Mouse (Mus musculus): Measurements from ENCODE around the gene R3hdm4. TPM values are rescaled to one million over a fixed set of nuclear protein-coding genes. Genes with fewer than 3 reads are reported as not detected.

The R3hdm4 gene
- polyA plus RNA-seq, 1 experiment from 2014 or later = 112 TPM

- H3K9me3 ChIP-seq (replicated peaks; ENCODE audit: control insufficient read depth, low read length) = no peaks in the 10 kb centered on the region
- H3K4me1 ChIP-seq (ENCODE audit: control insufficient read depth, insufficient read depth, low read length) = peaks cover 34% of the 10 kb centered on the region
- no peak for ATAC-seq (replicated peaks; ENCODE audit: extremely low read depth, insufficient read depth, low FRiP score)
- H3K27me3 ChIP-seq (ENCODE audit: control insufficient read depth, insufficient read depth, low read length) = peaks cover 57% of the 10 kb centered on the region
- H3K4me2 ChIP-seq (ENCODE audit: low read depth, low read length) = no peak overlapping the region
- no peak overlapping the region for H3K9ac ChIP-seq (ENCODE audit: low read length)
- no peaks in the 10 kb centered on the region for H3K36me3 ChIP-seq (ENCODE audit: control insufficient read depth, insufficient read depth)
- no peak overlapping the region for H3K4me3 ChIP-seq (ENCODE audit: low read length)
- 28% methylated on average over 26 of the region's 26 CpGs for WGBS
- no peak overlapping the region for H3K27ac ChIP-seq (ENCODE audit: low read length)
Measured at GRCm38 (mm10) chr10:79920056-79920890, 735 bp downstream of the R3hdm4 start.

- H3K27ac ChIP-seq (ENCODE audit: low read length) = no peak overlapping the region
- H3K4me2 ChIP-seq (ENCODE audit: low read depth, low read length) = peak overlapping the region; percentile 28; the same call in 1 of the 2 replicates
- no peak for ATAC-seq (replicated peaks; ENCODE audit: extremely low read depth, insufficient read depth, low FRiP score)
- peaks cover 57% of the 10 kb centered on the region for H3K27me3 ChIP-seq (ENCODE audit: control insufficient read depth, insufficient read depth, low read length)
- no peak overlapping the region for H3K9ac ChIP-seq (ENCODE audit: low read length)
- no peaks in the 10 kb centered on the region for H3K9me3 ChIP-seq (replicated peaks; ENCODE audit: control insufficient read depth, low read length)
- no peaks in the 10 kb centered on the region for H3K36me3 ChIP-seq (ENCODE audit: control insufficient read depth, insufficient read depth)
- WGBS = 5% methylated on average over 21 of the region's 21 CpGs
- peaks cover 43% of the 10 kb centered on the region for H3K4me1 ChIP-seq (ENCODE audit: control insufficient read depth, insufficient read depth, low read length)
- H3K4me3 ChIP-seq (ENCODE audit: low read length) = peak overlapping the region; percentile 16; the same call in 1 of the 2 replicates
Measured at GRCm38 (mm10) chr10:79919251-79919849, 1.7 kb downstream of the R3hdm4 start.

GRCm38 (mm10) chr10:79918231-79919078, 2.6 kb downstream of the R3hdm4 start:
- peaks cover 57% of the 10 kb centered on the region for H3K27me3 ChIP-seq (ENCODE audit: control insufficient read depth, insufficient read depth, low read length)
- H3K4me1 ChIP-seq (ENCODE audit: control insufficient read depth, insufficient read depth, low read length) = peaks cover 52% of the 10 kb centered on the region
- H3K36me3 ChIP-seq (ENCODE audit: control insufficient read depth, insufficient read depth) = no peaks in the 10 kb centered on the region
- H3K4me2 ChIP-seq (ENCODE audit: low read depth, low read length) = peak overlapping the region; percentile 50
- peak overlapping the region; percentile 26 for H3K4me3 ChIP-seq (ENCODE audit: low read length)
- H3K9me3 ChIP-seq (replicated peaks; ENCODE audit: control insufficient read depth, low read length) = no peaks in the 10 kb centered on the region
- WGBS = 8% methylated on average over 34 of the region's 35 CpGs
- H3K27ac ChIP-seq (ENCODE audit: low read length) = no peak overlapping the region
- H3K9ac ChIP-seq (ENCODE audit: low read length) = peak overlapping the region; percentile 14
- ATAC-seq (replicated peaks; ENCODE audit: extremely low read depth, insufficient read depth, low FRiP score) = no peak

- Histone ChIP-seq H3K27me3 (ENCODE audit: control insufficient read depth, insufficient read depth, low read length) (peaks cover 52% of the 10 kb centered on the region), H3K9ac (ENCODE audit: low read length) (no peak overlapping the region; the same call in 1 of the 2 replicates), H3K36me3 (ENCODE audit: control insufficient read depth, insufficient read depth) (no peaks in the 10 kb centered on the region), H3K4me3 (ENCODE audit: low read length) (peak overlapping the region; percentile 92), H3K4me2 (ENCODE audit: low read depth, low read length) (peak overlapping the region; percentile 95), H3K9me3 (replicated peaks; ENCODE audit: control insufficient read depth, low read length) (no peaks in the 10 kb centered on the region), H3K4me1 (ENCODE audit: control insufficient read depth, insufficient read depth, low read length) (peaks cover 52% of the 10 kb centered on the region), H3K27ac (ENCODE audit: low read length) (no peak overlapping the region)
- no peak for ATAC-seq (replicated peaks; ENCODE audit: extremely low read depth, insufficient read depth, low FRiP score)
- WGBS = 69% methylated on average over 5 of the region's 5 CpGs
Measured at GRCm38 (mm10) chr10:79917532-79918100, 3.4 kb downstream of the R3hdm4 start.

GRCm38 (mm10) chr10:79916808-79917531, 4.0 kb downstream of the R3hdm4 start, which contains the start of gene Kiss1r:
Kiss1r (plus strand) TSS chr10:79916971.
- Histone ChIP-seq H3K4me2 (ENCODE audit: low read depth, low read length) (peak within 1 kb of the TSS; percentile 95), H3K4me1 (ENCODE audit: control insufficient read depth, insufficient read depth, low read length) (peaks cover 52% of the 10 kb centered on the region), H3K36me3 (ENCODE audit: control insufficient read depth, insufficient read depth) (no peaks in the 10 kb centered on the region), H3K4me3 (ENCODE audit: low read length) (peak within 1 kb of the TSS; percentile 92), H3K9ac (ENCODE audit: low read length) (peak within 1 kb of the TSS; percentile 98), H3K27ac (ENCODE audit: low read length) (peak within 1 kb of the TSS; percentile 78), H3K9me3 (replicated peaks; ENCODE audit: control insufficient read depth, low read length) (no peaks in the 10 kb centered on the region), H3K27me3 (ENCODE audit: control insufficient read depth, insufficient read depth, low read length) (peaks cover 45% of the 10 kb centered on the region)
- 2% methylated on average over 42 of the region's 42 CpGs for WGBS
- peak; percentile 78 for ATAC-seq (replicated peaks; ENCODE audit: extremely low read depth, insufficient read depth, low FRiP score)

GRCm38 (mm10) chr10:79916081-79916480, 4.9 kb downstream of the R3hdm4 start:
- 12% methylated on average over 8 of the region's 8 CpGs for WGBS
- H3K4me1 ChIP-seq (ENCODE audit: control insufficient read depth, insufficient read depth, low read length) = peaks cover 45% of the 10 kb centered on the region
- peak overlapping the region; percentile 95 for H3K4me2 ChIP-seq (ENCODE audit: low read depth, low read length)
- no peaks in the 10 kb centered on the region for H3K9me3 ChIP-seq (replicated peaks; ENCODE audit: control insufficient read depth, low read length)
- peak overlapping the region; percentile 92 for H3K4me3 ChIP-seq (ENCODE audit: low read length)
- peak overlapping the region; percentile 98 for H3K9ac ChIP-seq (ENCODE audit: low read length)
- no peak for ATAC-seq (replicated peaks; ENCODE audit: extremely low read depth, insufficient read depth, low FRiP score)
- peaks cover 37% of the 10 kb centered on the region for H3K27me3 ChIP-seq (ENCODE audit: control insufficient read depth, insufficient read depth, low read length)
- H3K27ac ChIP-seq (ENCODE audit: low read length) = 0 out of 2 replicates have a peak overlapping the region, but pooled peaks have one; percentile 78
- peaks cover 4% of the 10 kb centered on the region for H3K36me3 ChIP-seq (ENCODE audit: control insufficient read depth, insufficient read depth)

GRCm38 (mm10) chr10:79914948-79915596, 5.9 kb downstream of the R3hdm4 start:
- H3K4me1 ChIP-seq (ENCODE audit: control insufficient read depth, insufficient read depth, low read length) = peaks cover 40% of the 10 kb centered on the region

More at GRCm38 (mm10) chr10:79914948-79915596, 5.9 kb downstream of the R3hdm4 start:
- peaks cover 26% of the 10 kb centered on the region for H3K27me3 ChIP-seq (ENCODE audit: control insufficient read depth, insufficient read depth, low read length)
- peaks cover 8% of the 10 kb centered on the region for H3K36me3 ChIP-seq (ENCODE audit: control insufficient read depth, insufficient read depth)
- H3K9me3 ChIP-seq (replicated peaks; ENCODE audit: control insufficient read depth, low read length) = no peaks in the 10 kb centered on the region
- no peak overlapping the region for H3K27ac ChIP-seq (ENCODE audit: low read length)
- WGBS = 66% methylated on average over 7 of the region's 7 CpGs
- no peak overlapping the region for H3K4me2 ChIP-seq (ENCODE audit: low read depth, low read length)
- peak overlapping the region; percentile 51; the same call in 1 of the 2 replicates for H3K9ac ChIP-seq (ENCODE audit: low read length)
- ATAC-seq (replicated peaks; ENCODE audit: extremely low read depth, insufficient read depth, low FRiP score) = no peak
- H3K4me3 ChIP-seq (ENCODE audit: low read length) = no peak overlapping the region

All from heart, embryonic 16.5 days (tissue).